Mouse (Mus musculus) CH12.LX (cell line): ENCODE measurements around the gene Wdpcp. TPM values are rescaled to one million over a fixed set of nuclear protein-coding genes. Genes with fewer than 3 reads are reported as not detected.

ENCODE experiments used
- DNase-seq: peaks from one replicate; pipeline ENCODE4 v3.0.0-alpha.2; 2013; ENCODE audit errors: extremely low read depth
- H3K27ac ChIP-seq: 2 replicates; pipeline ENCODE4 v1.5.1; 2012; ENCODE audit warnings: low read depth, mild to moderate bottlenecking, control low read depth, moderate library complexity; ENCODE audit not compliant: insufficient read depth
- H3K27me3 ChIP-seq: replicated peaks from 2 replicates; pipeline ENCODE3; 2012; ENCODE audit warnings: inconsistent platforms
- H3K36me3 ChIP-seq, 2 experiments: replicated peaks in 1 of 2; 2 replicates each; pipeline versions ENCODE3 to v1.6.1; 2012; ENCODE audit warnings: inconsistent platforms in 1 of 2, low read length in 1 of 2, mild to moderate bottlenecking in 1 of 2, mixed read lengths in 1 of 2, moderate library complexity in 1 of 2; ENCODE audit not compliant: control insufficient read depth in 1 of 2, insufficient read depth in 1 of 2
- H3K4me1 ChIP-seq, 2 experiments: 2 replicates each; pipeline ENCODE4 v1.6.1; 2012; ENCODE audit warnings: inconsistent platforms in 1 of 2, moderate library complexity in 1 of 2; ENCODE audit not compliant: insufficient read depth in 2 of 2, control insufficient read depth in 1 of 2
- H3K4me2 ChIP-seq: 2 replicates; pipeline ENCODE4 v1.6.1; 2012; ENCODE audit warnings: low read depth, mild to moderate bottlenecking, control low read depth; ENCODE audit not compliant: poor library complexity, insufficient read depth, severe bottlenecking
- H3K4me3 ChIP-seq, 3 experiments: fragments of 150-350 bp in 1 of 3; sonication (generic) in 1 of 3; replicated peaks in 1 of 3; 2 replicates each; pipeline versions ENCODE3 to v1.5.1; 2011 to 2012; ENCODE audit warnings: low read depth in 2 of 3, low read length in 2 of 3, mild to moderate bottlenecking in 2 of 3, moderate library complexity in 2 of 3, control low read depth in 1 of 3, improper control_type of control experiment in 1 of 3, inconsistent platforms in 1 of 3, mixed read lengths in 1 of 3; ENCODE audit not compliant: poor library complexity in 1 of 3
- H3K79me2 ChIP-seq: replicated peaks from 2 replicates; pipeline ENCODE4 v1.6.1; 2012; ENCODE audit warnings: mild to moderate bottlenecking, moderate library complexity; ENCODE audit not compliant: control insufficient read depth, poor library complexity, insufficient read depth, severe bottlenecking; ENCODE audit errors: extremely low read depth
- H3K9ac ChIP-seq: 2 replicates; pipeline ENCODE4 v1.6.1; 2012; ENCODE audit warnings: low read depth, mild to moderate bottlenecking, control low read depth, moderate library complexity; ENCODE audit not compliant: insufficient read depth
- H3K9me3 ChIP-seq: replicated peaks from 2 replicates; pipeline ENCODE3; 2012; ENCODE audit warnings: low read length, inconsistent platforms, mixed read lengths
- BHLHE40 ChIP-seq: IDR thresholded peaks from 2 replicates; pipeline ENCODE4 v1.6.1; 2011; ENCODE audit warnings: mild to moderate bottlenecking, low read depth, low read length, improper control_type of control experiment
- ELF1 ChIP-seq: IDR thresholded peaks from 2 replicates; pipeline ENCODE4 v1.6.1; 2014; ENCODE audit warnings: low read depth, mild to moderate bottlenecking, inconsistent platforms, low read length, improper control_type of control experiment
- HCFC1 ChIP-seq: IDR thresholded peaks from 2 replicates; pipeline ENCODE4 v1.6.1; 2012; ENCODE audit warnings: low read depth, mild to moderate bottlenecking, inconsistent platforms, low read length, improper control_type of control experiment
- JUN ChIP-seq: IDR thresholded peaks from 2 replicates; pipeline ENCODE4 v1.6.1; 2011; ENCODE audit warnings: low read depth, mild to moderate bottlenecking, low read length, improper control_type of control experiment, moderate library complexity; ENCODE audit not compliant: insufficient read depth
- KAT2A ChIP-seq: IDR thresholded peaks from 2 replicates; pipeline ENCODE4 v1.6.1; 2012; ENCODE audit warnings: low read length, improper control_type of control experiment, inconsistent platforms; ENCODE audit not compliant: insufficient replicate concordance
- MAFK ChIP-seq: IDR thresholded peaks from 2 replicates; pipeline ENCODE4 v1.6.1; 2011; ENCODE audit warnings: low read length, improper control_type of control experiment; ENCODE audit not compliant: insufficient replicate concordance
- MAZ ChIP-seq: IDR thresholded peaks from 2 replicates; pipeline ENCODE4 v1.6.1; 2012; ENCODE audit warnings: low read depth, mild to moderate bottlenecking, inconsistent platforms, low read length, improper control_type of control experiment, moderate library complexity
- MEF2A ChIP-seq: IDR thresholded peaks from 2 replicates; pipeline ENCODE4 v1.6.1; 2014; ENCODE audit warnings: low read depth, mild to moderate bottlenecking, inconsistent platforms, low read length, improper control_type of control experiment, borderline replicate concordance
- MXI1 ChIP-seq: IDR thresholded peaks from 2 replicates; pipeline ENCODE4 v1.6.1; 2011; ENCODE audit warnings: mild to moderate bottlenecking, low read depth, low read length, improper control_type of control experiment
- MYC ChIP-seq: IDR thresholded peaks from 2 replicates; pipeline ENCODE4 v1.6.1; 2011; ENCODE audit warnings: low read depth, mild to moderate bottlenecking, improper control_type of control experiment, low read length
- PAX5 ChIP-seq: IDR thresholded peaks from 2 replicates; pipeline ENCODE4 v1.6.1; 2012; ENCODE audit warnings: low read length, inconsistent platforms, mixed read lengths
- SIN3A ChIP-seq: IDR thresholded peaks from 2 replicates; pipeline ENCODE4 v1.6.1; 2012; ENCODE audit warnings: low read length, improper control_type of control experiment, inconsistent platforms
- UBTF ChIP-seq: IDR thresholded peaks from 2 replicates; pipeline ENCODE4 v1.6.1; 2012; ENCODE audit warnings: low read depth, mild to moderate bottlenecking, inconsistent platforms, low read length, improper control_type of control experiment, moderate library complexity
- ZKSCAN1 ChIP-seq: IDR thresholded peaks from 2 replicates; pipeline ENCODE4 v1.6.1; 2012; ENCODE audit warnings: low read depth, inconsistent platforms, low read length, improper control_type of control experiment, borderline replicate concordance
- ZMIZ1 ChIP-seq: IDR thresholded peaks from 2 replicates; pipeline ENCODE4 v1.6.1; 2012; ENCODE audit warnings: low read depth, mild to moderate bottlenecking, inconsistent platforms, low read length, improper control_type of control experiment
- dilution Hi-C: fragments of 300-500 bp; cut with MboI; formaldehyde crosslinking; loops from 2 replicates; pipeline ENCODE4 v1.14.3; 2020; ENCODE audit warnings: low sequenced_read_pairs; ENCODE audit not compliant: extremely low pct_unique_long_range_greater_than_20kb, extremely low pct_ligation_motif_present
- in situ Hi-C: fragments of 300-500 bp; cut with MboI; formaldehyde crosslinking; loops from 3 replicates; pipeline ENCODE4 v1.14.3; 2019; ENCODE audit warnings: low sequenced_read_pairs, low pct_ligation_motif_present, low pct_unique_long_range_greater_than_20kb, mixed read lengths
- polyA plus RNA-seq: library from polyadenylated mRNA; unstranded; fragments of >175 nt; gene quantifications from 2 replicates; pipeline ENCODE4 v1.2.1, GENCODE M21; 2012; ENCODE audit warnings: low read depth; ENCODE audit not compliant: insufficient read length
- total RNA-seq, 2 experiments: library from RNA; depleted of rRNA; stranded (reverse); fragments of 300-350 nt in 1 of 2; fragments of >200 nt in 1 of 2; gene quantifications; 2 replicates each; pipeline ENCODE4 v1.2.3; 2012 to 2014

The Wdpcp gene
- total and polyA plus RNA-seq, 3 experiments: 3.2 to 5.6 (median 4.8) TPM

DNA sequence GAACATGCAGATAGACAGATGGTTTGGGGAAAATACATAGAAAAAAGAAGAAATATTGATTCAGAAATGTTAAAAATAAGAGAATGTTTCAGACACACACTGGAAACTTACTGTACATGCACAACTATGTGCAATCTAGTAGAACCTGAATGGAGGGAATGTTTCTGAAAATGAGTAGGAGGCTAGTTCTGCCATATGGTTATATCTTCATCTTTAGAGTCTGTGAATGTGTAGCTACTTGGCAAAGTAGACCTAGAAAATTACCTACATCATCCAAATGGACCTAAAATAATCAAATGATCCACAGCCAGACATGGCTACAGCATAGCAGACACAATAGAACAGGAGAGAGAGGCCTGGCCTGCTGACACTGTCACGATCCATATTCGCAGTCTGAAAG is 275.0 kb downstream of the Wdpcp start:
- DNase-seq: no peak
- H3K9ac ChIP-seq: no peak overlapping the region
- no peak overlapping the region for H3K4me2 ChIP-seq
- H3K9me3 ChIP-seq: no peaks in the 10 kb centered on the region
- H3K36me3 ChIP-seq: no peaks in the 10 kb centered on the region
- no peak overlapping the region for H3K27ac ChIP-seq
- TF ChIP-seq KAT2A (no peak), ZKSCAN1 (no peak), SIN3A (no peak), MYC (no peak)
- TF ChIP-seq, all 38 proteins: peak for 0
- dilution Hi-C loops (no loop called here), in situ Hi-C loops (no loop called here)
- no peaks in the 10 kb centered on the region for H3K4me1 ChIP-seq
- H3K27me3 ChIP-seq: no peaks in the 10 kb centered on the region
- no peak overlapping the region for H3K4me3 ChIP-seq
- H3K79me2 ChIP-seq: no peaks in the 10 kb centered on the region

DNA sequence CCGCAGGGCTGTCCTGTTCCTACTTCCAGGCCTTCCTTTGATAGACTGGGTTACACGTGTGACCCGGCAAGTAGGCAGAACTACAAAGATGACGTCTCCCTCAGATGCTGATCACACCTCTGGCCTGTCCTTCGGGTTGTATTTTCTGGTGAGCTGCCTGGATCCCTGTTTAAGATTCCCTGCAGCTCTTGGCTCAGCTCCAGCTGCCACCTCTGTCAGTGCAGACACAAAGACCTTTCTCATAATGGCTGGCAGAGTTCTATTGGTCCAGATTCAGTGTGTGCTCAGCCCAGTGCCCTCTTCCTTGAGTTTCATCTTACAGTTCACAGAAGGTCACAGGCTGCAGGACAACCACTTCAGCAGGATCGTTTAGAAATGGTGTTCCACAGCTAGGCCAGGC is 292.0 kb downstream of the Wdpcp start:
- no peaks in the 10 kb centered on the region for H3K79me2 ChIP-seq
- no peaks in the 10 kb centered on the region for H3K36me3 ChIP-seq
- no peak for DNase-seq
- no peak overlapping the region for H3K4me2 ChIP-seq
- no peaks in the 10 kb centered on the region for H3K9me3 ChIP-seq
- no peak overlapping the region for H3K27ac ChIP-seq
- in situ Hi-C loops (no loop called here), dilution Hi-C loops (no loop called here)
- no peak overlapping the region for H3K4me3 ChIP-seq
- H3K4me1 ChIP-seq: no peaks in the 10 kb centered on the region
- TF ChIP-seq MEF2A (no peak), HCFC1 (no peak), UBTF (no peak), KAT2A (no peak), BHLHE40 (no peak), MAZ (no peak), ZMIZ1 (no peak), MXI1 (no peak), ELF1 (no peak), MAFK (no peak), PAX5 (no peak), JUN (no peak)
- H3K27me3 ChIP-seq: no peaks in the 10 kb centered on the region
- H3K9ac ChIP-seq: no peak overlapping the region

DNA sequence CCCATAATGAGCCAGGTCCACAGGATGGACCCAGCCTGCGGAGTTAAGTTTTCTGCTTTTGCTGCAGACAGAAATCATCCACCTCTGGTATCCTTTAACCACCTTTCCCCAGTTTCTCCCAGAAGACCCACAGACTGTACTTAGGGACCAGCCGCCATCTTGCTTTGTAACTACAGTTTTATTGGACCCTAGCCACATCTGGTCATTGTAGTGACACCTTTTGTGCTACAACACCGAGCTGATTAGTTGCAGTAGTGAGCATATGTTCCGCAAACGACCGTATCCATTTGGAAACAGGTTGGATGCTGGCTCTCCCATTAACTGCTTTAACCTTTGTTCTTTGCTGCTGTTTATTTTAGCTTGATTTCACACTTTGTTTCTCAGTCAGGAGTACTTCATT is 292.5 kb downstream of the Wdpcp start:
- no peak overlapping the region for H3K4me2 ChIP-seq
- no peak overlapping the region for H3K27ac ChIP-seq
- TF ChIP-seq MEF2A (no peak), MYC (no peak), KAT2A (no peak)
- TF ChIP-seq, all 38 proteins: peak for 0
- no peaks in the 10 kb centered on the region for H3K27me3 ChIP-seq
- H3K79me2 ChIP-seq: no peaks in the 10 kb centered on the region
- dilution Hi-C loops: no loop called here
- H3K4me3 ChIP-seq: no peak overlapping the region
- in situ Hi-C loops: no loop called here
- DNase-seq: no peak
- no peak overlapping the region for H3K9ac ChIP-seq
- no peaks in the 10 kb centered on the region for H3K4me1 ChIP-seq
- H3K9me3 ChIP-seq: no peaks in the 10 kb centered on the region
- no peaks in the 10 kb centered on the region for H3K36me3 ChIP-seq
